Mouse (Mus musculus): ENCODE measurements around the gene Hist1h4d. TPM values are rescaled to one million over a fixed set of nuclear protein-coding genes. Genes with fewer than 3 reads are reported as not detected.
A peak's percentile ranks its signal among the peaks of the same experiment; 100 is the strongest.

The Hist1h4d gene
- polyA plus RNA-seq, 1 experiment: 2.8 TPM

- no peak for TF ChIP-seq CEBPB (IDR thresholded peaks at IDR 0.05; ENCODE audit: low read depth)
- TF ChIP-seq USF1 (IDR thresholded peaks at IDR 0.05; ENCODE audit: low read depth): no peak
- no peak for TF ChIP-seq MAX (IDR thresholded peaks at IDR 0.05)
- no peak for TF ChIP-seq MYOG (IDR thresholded peaks at IDR 0.05; ENCODE audit: control insufficient read depth, extremely low read depth, insufficient read length)
- no peak for TF ChIP-seq FOSL1 (IDR thresholded peaks at IDR 0.05; ENCODE audit: insufficient read depth, low read length, poor library complexity, severe bottlenecking)
- no peak for TF ChIP-seq CTCF (IDR thresholded peaks at IDR 0.05; ENCODE audit: control insufficient read depth, insufficient read depth, insufficient read length)
- no peak for TF ChIP-seq MYOD1 (IDR thresholded peaks at IDR 0.05; ENCODE audit: control insufficient read depth, insufficient read length, low read depth)
- Histone ChIP-seq H3K27me3 (ENCODE audit: control insufficient read depth, insufficient read depth, insufficient read length) (no peaks in the 10 kb centered on the region), H3K79me2 (ENCODE audit: control insufficient read depth, insufficient read depth) (no peaks in the 10 kb centered on the region), H3K36me3 (ENCODE audit: control insufficient read depth, insufficient read depth) (no peaks in the 10 kb centered on the region), H3K4me3 (ENCODE audit: insufficient read depth, poor library complexity, severe bottlenecking) (no peak overlapping the region), H3K79me3 (ENCODE audit: low read depth) (no peaks in the 10 kb centered on the region), H3ac (ENCODE audit: control insufficient read depth, insufficient read length, low read depth) (no peak overlapping the region)
Observed at GRCm38 (mm10) chr13:23592614-23593013, 11.2 kb downstream of the Hist1h4d start.

- Histone ChIP-seq H3K4me3 (ENCODE audit: insufficient read depth, poor library complexity, severe bottlenecking) (no peak overlapping the region), H3K79me2 (ENCODE audit: control insufficient read depth, insufficient read depth) (no peaks in the 10 kb centered on the region)
- TF ChIP-seq USF1 (IDR thresholded peaks at IDR 0.05; ENCODE audit: low read depth): no peak
- no peak for TF ChIP-seq CEBPB (IDR thresholded peaks at IDR 0.05; ENCODE audit: low read depth)
- no peak for TF ChIP-seq MAX (IDR thresholded peaks at IDR 0.05)
- TF ChIP-seq FOSL1 (IDR thresholded peaks at IDR 0.05; ENCODE audit: insufficient read depth, low read length, poor library complexity, severe bottlenecking): no peak
- no peak for TF ChIP-seq MYOG (IDR thresholded peaks at IDR 0.05; ENCODE audit: control insufficient read depth, extremely low read depth, insufficient read length)
- TF ChIP-seq MYOD1 (IDR thresholded peaks at IDR 0.05; ENCODE audit: control insufficient read depth, insufficient read length, low read depth): no peak
- TF ChIP-seq CTCF (IDR thresholded peaks at IDR 0.05; ENCODE audit: control insufficient read depth, insufficient read depth, insufficient read length): no peak
Observed at GRCm38 (mm10) chr13:23593051-23593770, 11.8 kb downstream of the Hist1h4d start.

DNA sequence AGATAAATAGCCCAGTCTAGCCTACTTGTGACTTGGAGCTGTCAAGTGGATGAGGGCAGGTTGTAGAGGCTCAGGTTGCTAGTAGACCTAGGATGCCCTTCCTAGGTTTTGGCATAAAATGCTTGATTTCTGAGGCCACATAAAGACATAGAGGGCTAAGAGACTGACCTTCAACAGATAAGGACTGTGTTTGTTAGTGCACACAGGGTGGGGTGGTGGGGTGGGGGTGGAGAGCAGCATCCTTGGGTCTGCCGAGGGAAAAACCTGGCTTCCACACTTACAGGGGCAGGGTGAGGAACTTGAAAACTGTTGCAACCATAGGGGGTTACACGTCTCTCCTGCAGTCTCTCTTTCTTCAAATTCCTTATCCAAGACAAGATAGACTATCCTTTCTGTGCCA, 13.8 kb downstream of the Hist1h4d start:
- Histone ChIP-seq H3K79me2 (ENCODE audit: control insufficient read depth, insufficient read depth) (no peaks in the 10 kb centered on the region), H3ac (ENCODE audit: control insufficient read depth, insufficient read length, low read depth) (no peak overlapping the region), H3K27me3 (ENCODE audit: control insufficient read depth, insufficient read depth, insufficient read length) (no peaks in the 10 kb centered on the region), H3K79me3 (ENCODE audit: low read depth) (no peaks in the 10 kb centered on the region), H3K4me3 (ENCODE audit: insufficient read depth, poor library complexity, severe bottlenecking) (no peak overlapping the region), H3K36me3 (ENCODE audit: control insufficient read depth, insufficient read depth) (no peaks in the 10 kb centered on the region)
- TF ChIP-seq MYOG (IDR thresholded peaks at IDR 0.05; ENCODE audit: control insufficient read depth, extremely low read depth, insufficient read length): no peak
- TF ChIP-seq CTCF (IDR thresholded peaks at IDR 0.05; ENCODE audit: control insufficient read depth, insufficient read depth, insufficient read length): no peak
- TF ChIP-seq FOSL1 (IDR thresholded peaks at IDR 0.05; ENCODE audit: insufficient read depth, low read length, poor library complexity, severe bottlenecking): no peak
- TF ChIP-seq MYOD1 (IDR thresholded peaks at IDR 0.05; ENCODE audit: control insufficient read depth, insufficient read length, low read depth): no peak
- TF ChIP-seq USF1 (IDR thresholded peaks at IDR 0.05; ENCODE audit: low read depth): no peak
- TF ChIP-seq MAX (IDR thresholded peaks at IDR 0.05): no peak
- TF ChIP-seq CEBPB (IDR thresholded peaks at IDR 0.05; ENCODE audit: low read depth): no peak

More at GRCm38 (mm10) chr13:23593051-23593770, 11.8 kb downstream of the Hist1h4d start:
- H3K27me3 ChIP-seq (ENCODE audit: control insufficient read depth, insufficient read depth, insufficient read length): no peaks in the 10 kb centered on the region
- no peaks in the 10 kb centered on the region for H3K36me3 ChIP-seq (ENCODE audit: control insufficient read depth, insufficient read depth)
- H3ac ChIP-seq (ENCODE audit: control insufficient read depth, insufficient read length, low read depth): no peak overlapping the region
- no peaks in the 10 kb centered on the region for H3K79me3 ChIP-seq (ENCODE audit: low read depth)

DNA sequence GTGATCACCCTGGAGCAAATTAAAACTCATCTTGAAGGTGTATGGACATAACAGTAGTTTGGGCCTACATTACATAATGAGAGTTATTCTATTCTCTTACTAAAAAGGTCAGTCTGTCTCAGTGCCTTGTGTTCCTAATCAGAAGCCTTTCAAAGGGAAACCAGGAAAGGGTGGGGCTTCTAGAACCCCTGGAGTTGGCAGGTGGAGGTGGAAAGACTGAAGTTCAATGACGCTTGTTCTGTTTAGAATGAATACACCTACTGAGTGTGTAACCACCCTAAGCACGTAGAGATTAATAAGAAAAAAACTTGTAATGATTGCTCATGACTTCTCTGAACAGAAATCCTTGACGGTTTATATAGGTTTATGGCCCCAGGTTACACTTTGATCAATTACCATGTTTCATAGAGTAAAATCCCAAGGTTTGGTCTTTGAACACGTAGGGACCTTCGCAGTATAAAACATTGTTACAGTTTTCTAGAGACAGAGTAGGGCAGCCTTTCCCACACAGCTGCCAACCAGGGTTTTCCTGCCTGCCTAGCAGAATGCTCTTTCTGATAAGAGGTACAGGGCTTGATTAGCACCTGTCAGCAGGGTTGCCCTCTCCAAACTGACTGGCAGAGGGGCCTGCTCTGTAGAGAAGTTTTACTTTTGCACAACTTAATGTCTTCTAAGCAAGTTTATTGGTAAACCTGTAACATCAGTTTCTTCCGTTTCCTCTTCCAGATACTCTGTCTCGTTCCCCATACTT, 14.4 kb downstream of the Hist1h4d start:
- Histone ChIP-seq H3ac (ENCODE audit: control insufficient read depth, insufficient read length, low read depth) (no peak overlapping the region), H3K79me3 (ENCODE audit: low read depth) (no peaks in the 10 kb centered on the region), H3K36me3 (ENCODE audit: control insufficient read depth, insufficient read depth) (no peaks in the 10 kb centered on the region), H3K27me3 (ENCODE audit: control insufficient read depth, insufficient read depth, insufficient read length) (no peaks in the 10 kb centered on the region), H3K4me3 (ENCODE audit: insufficient read depth, poor library complexity, severe bottlenecking) (no peak overlapping the region), H3K79me2 (ENCODE audit: control insufficient read depth, insufficient read depth) (no peaks in the 10 kb centered on the region)
- TF ChIP-seq MAX (IDR thresholded peaks at IDR 0.05) (no peak), MYOG (IDR thresholded peaks at IDR 0.05; ENCODE audit: control insufficient read depth, extremely low read depth, insufficient read length) (no peak), MYOD1 (IDR thresholded peaks at IDR 0.05; ENCODE audit: control insufficient read depth, insufficient read length, low read depth) (no peak), FOSL1 (IDR thresholded peaks at IDR 0.05; ENCODE audit: insufficient read depth, low read length, poor library complexity, severe bottlenecking) (no peak), CEBPB (IDR thresholded peaks at IDR 0.05; ENCODE audit: low read depth) (no peak), USF1 (IDR thresholded peaks at IDR 0.05; ENCODE audit: low read depth) (no peak), CTCF (IDR thresholded peaks at IDR 0.05; ENCODE audit: control insufficient read depth, insufficient read depth, insufficient read length) (no peak)

- no peaks in the 10 kb centered on the region for H3K27me3 ChIP-seq (ENCODE audit: control insufficient read depth, insufficient read depth, insufficient read length)
- no peak for TF ChIP-seq USF1 (IDR thresholded peaks at IDR 0.05; ENCODE audit: low read depth)
- no peak for TF ChIP-seq CEBPB (IDR thresholded peaks at IDR 0.05; ENCODE audit: low read depth)
- TF ChIP-seq CTCF (IDR thresholded peaks at IDR 0.05; ENCODE audit: control insufficient read depth, insufficient read depth, insufficient read length): peak; percentile 17
- TF ChIP-seq MYOD1 (IDR thresholded peaks at IDR 0.05; ENCODE audit: control insufficient read depth, insufficient read length, low read depth): no peak
- TF ChIP-seq MAX (IDR thresholded peaks at IDR 0.05): no peak
- no peak for TF ChIP-seq FOSL1 (IDR thresholded peaks at IDR 0.05; ENCODE audit: insufficient read depth, low read length, poor library complexity, severe bottlenecking)
- TF ChIP-seq MYOG (IDR thresholded peaks at IDR 0.05; ENCODE audit: control insufficient read depth, extremely low read depth, insufficient read length): no peak
- no peaks in the 10 kb centered on the region for H3K36me3 ChIP-seq (ENCODE audit: control insufficient read depth, insufficient read depth)
- no peak overlapping the region for H3ac ChIP-seq (ENCODE audit: control insufficient read depth, insufficient read length, low read depth)
- no peaks in the 10 kb centered on the region for H3K79me2 ChIP-seq (ENCODE audit: control insufficient read depth, insufficient read depth)
- no peaks in the 10 kb centered on the region for H3K79me3 ChIP-seq (ENCODE audit: low read depth)
- H3K4me3 ChIP-seq (ENCODE audit: insufficient read depth, poor library complexity, severe bottlenecking): no peak overlapping the region
Observed at GRCm38 (mm10) chr13:23597957-23598356, 16.6 kb downstream of the Hist1h4d start.

Measured in C2C12 (cell line).